Mouse (Mus musculus): Measurements from ENCODE around the gene Rit1. TPM values are rescaled to one million over a fixed set of nuclear protein-coding genes. Genes with fewer than 3 reads are reported as not detected.
"Not testable (repeated sequence)": the region's sequence is repeated elsewhere in the genome, so short reads cannot be mapped to it uniquely, and the experiment has no call there.

Rit1 gene
- polyA plus RNA-seq, 1 experiment from 2014 or later, result 53.1 TPM

DNA sequence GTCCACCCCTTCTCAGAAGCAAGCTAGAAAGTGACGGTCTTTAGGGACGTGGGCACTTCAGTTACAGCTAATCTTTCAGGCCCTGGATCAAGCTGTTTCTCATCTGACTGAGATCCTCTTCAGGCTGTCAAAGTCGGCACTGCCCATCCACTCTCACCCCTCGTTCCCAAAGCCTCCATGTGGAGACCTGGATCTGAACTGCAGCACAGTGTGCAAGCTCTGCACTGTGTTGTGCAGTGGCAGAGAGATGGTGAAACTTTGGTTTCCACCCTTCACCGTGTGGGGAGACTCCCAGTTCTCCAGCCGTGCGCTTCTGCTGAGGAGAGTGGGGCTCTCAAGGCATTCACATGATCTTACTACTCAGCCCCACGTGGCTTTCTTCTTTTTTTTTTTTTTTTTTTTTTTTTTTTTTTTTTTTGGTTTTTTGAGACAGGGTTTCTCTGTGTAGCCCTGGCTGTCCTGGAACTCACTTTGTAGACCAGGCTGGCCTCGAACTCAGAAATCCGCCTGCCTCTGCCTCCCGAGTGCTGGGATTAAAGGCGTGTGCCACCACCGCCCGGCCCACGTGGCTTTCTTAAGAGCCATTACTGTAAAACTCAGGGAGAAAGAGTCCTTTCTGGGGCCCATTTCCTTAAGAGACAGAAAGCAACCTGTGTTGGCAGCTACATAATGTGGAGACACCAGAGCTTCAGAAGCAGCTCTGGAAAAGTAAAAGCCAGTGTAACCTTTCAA lies 29.7 kb downstream of the Rit1 start:
- Histone ChIP-seq H3K9ac (replicated peaks) (no peak overlapping the region), H3K4me1 (no peaks in the 10 kb centered on the region), H3K27ac (replicated peaks) (no peak overlapping the region), H3K9me3 (peaks cover 11% of the 10 kb centered on the region; the same call in 1 of the 2 replicates), H3K4me2 (replicated peaks) (no peak overlapping the region), H3K27me3 (no peaks in the 10 kb centered on the region), H3K4me3 (no peak overlapping the region), H3K36me3 (peaks cover 78% of the 10 kb centered on the region)
- WGBS, result 93% methylated on average over 15 of the region's 15 CpGs
- ATAC-seq (replicated peaks), result no peak

DNA sequence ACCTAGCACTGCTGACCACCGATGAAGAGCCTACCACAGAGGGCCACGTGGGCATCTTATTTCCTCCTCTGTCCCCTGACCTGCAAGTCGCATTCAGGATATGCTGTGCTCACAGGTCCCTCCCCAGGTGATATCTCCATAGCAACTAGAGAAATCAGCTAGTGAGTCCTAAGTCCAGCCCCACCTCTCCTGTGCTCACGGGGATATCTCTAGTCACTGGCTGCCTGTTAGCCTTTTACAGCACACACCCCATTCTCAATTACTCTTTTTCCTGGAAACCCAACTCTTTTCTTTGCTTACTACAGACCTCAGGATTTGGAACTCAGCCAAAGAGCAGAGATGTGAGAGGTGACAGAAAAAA lies 30.2 kb downstream of the Rit1 start:
- Histone ChIP-seq H3K4me2 (replicated peaks) (no peak overlapping the region), H3K27ac (replicated peaks) (no peak overlapping the region), H3K9me3 (peaks cover 11% of the 10 kb centered on the region; the same call in 1 of the 2 replicates), H3K36me3 (peaks cover 81% of the 10 kb centered on the region), H3K4me1 (no peaks in the 10 kb centered on the region), H3K27me3 (no peaks in the 10 kb centered on the region), H3K9ac (replicated peaks) (no peak overlapping the region), H3K4me3 (no peak overlapping the region)
- WGBS, result 82% methylated on average over 4 of the region's 4 CpGs
- ATAC-seq (replicated peaks), result no peak

DNA sequence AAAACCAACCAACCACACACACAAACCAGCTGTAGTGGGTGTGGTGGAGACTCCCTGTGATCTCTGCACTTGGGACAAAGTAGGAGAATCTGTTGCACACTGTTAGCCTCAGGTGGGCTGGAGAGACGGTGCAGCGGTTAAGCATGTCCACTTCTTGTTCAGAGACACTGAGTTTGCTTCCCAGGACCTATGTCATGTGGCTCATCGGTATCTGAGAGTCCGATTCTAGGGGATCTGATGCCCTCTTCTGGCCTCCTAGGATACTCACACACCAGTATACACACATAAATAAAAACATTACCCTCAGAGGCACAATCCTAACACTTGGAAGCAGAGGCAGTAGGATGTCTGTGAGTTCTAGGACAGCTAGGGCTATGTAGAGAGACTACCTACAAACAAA lies 37.6 kb downstream of the Rit1 start:
- ATAC-seq (replicated peaks), result no peak
- Histone ChIP-seq H3K4me3 (no peak overlapping the region), H3K4me1 (peaks cover 48% of the 10 kb centered on the region), H3K36me3 (peaks cover 45% of the 10 kb centered on the region), H3K27me3 (no peaks in the 10 kb centered on the region), H3K9me3 (no peaks in the 10 kb centered on the region), H3K9ac (replicated peaks) (no peak overlapping the region), H3K4me2 (replicated peaks) (no peak overlapping the region), H3K27ac (replicated peaks) (no peak overlapping the region)
- 79% methylated on average over 4 of the region's 4 CpGs for WGBS

GRCm38 (mm10) chr3:88755541-88755940 lies 38.9 kb downstream of the Rit1 start:
- Histone ChIP-seq H3K9ac (replicated peaks) (no peak overlapping the region), H3K27ac (replicated peaks) (no peak overlapping the region), H3K36me3 (peaks cover 46% of the 10 kb centered on the region)

GRCm38 (mm10) chr3:88756276-88756675 lies 39.6 kb downstream of the Rit1 start:
- H3K9ac ChIP-seq (replicated peaks), result no peak overlapping the region
- peak overlapping the region; percentile 84 for H3K27ac ChIP-seq (replicated peaks)
- WGBS, result 9% methylated on average over 4 of the region's 4 CpGs
- peaks cover 46% of the 10 kb centered on the region for H3K36me3 ChIP-seq
- peaks cover 54% of the 10 kb centered on the region for H3K4me1 ChIP-seq
- H3K27me3 ChIP-seq, result no peaks in the 10 kb centered on the region
- peak overlapping the region; percentile 19; the same call in 1 of the 2 replicates for H3K4me2 ChIP-seq (replicated peaks)
- peak; percentile 55 for ATAC-seq (replicated peaks)
- no peaks in the 10 kb centered on the region for H3K9me3 ChIP-seq
- no peak overlapping the region for H3K4me3 ChIP-seq

More at GRCm38 (mm10) chr3:88755541-88755940, 38.9 kb downstream of the Rit1 start:
- ATAC-seq (replicated peaks), result no peak
- H3K4me1 ChIP-seq, result peaks cover 54% of the 10 kb centered on the region
- no peak overlapping the region for H3K4me3 ChIP-seq
- no peaks in the 10 kb centered on the region for H3K9me3 ChIP-seq
- WGBS, result 78% methylated on average over 3 of the region's 3 CpGs
- H3K27me3 ChIP-seq, result no peaks in the 10 kb centered on the region
- H3K4me2 ChIP-seq (replicated peaks), result no peak overlapping the region

- ATAC-seq (replicated peaks), result peak; percentile 89
- H3K9me3 ChIP-seq, result no peaks in the 10 kb centered on the region
- peak overlapping the region; percentile 84 for H3K27ac ChIP-seq (replicated peaks)
- WGBS, result under 1% methylated on average over 5 of the region's 5 CpGs
- peaks cover 63% of the 10 kb centered on the region for H3K4me1 ChIP-seq
- peak overlapping the region; percentile 17 for H3K4me2 ChIP-seq (replicated peaks)
- no peak overlapping the region for H3K4me3 ChIP-seq
- peaks cover 42% of the 10 kb centered on the region for H3K36me3 ChIP-seq
- H3K9ac ChIP-seq (replicated peaks), result no peak overlapping the region; the same call in none of the 2 replicates
- no peaks in the 10 kb centered on the region for H3K27me3 ChIP-seq
Measured at GRCm38 (mm10) chr3:88758045-88758500, 41.4 kb downstream of the Rit1 start.

- Histone ChIP-seq H3K9me3 (no peaks in the 10 kb centered on the region), H3K9ac (replicated peaks) (no peak overlapping the region), H3K36me3 (peaks cover 42% of the 10 kb centered on the region), H3K4me1 (peaks cover 45% of the 10 kb centered on the region), H3K27me3 (no peaks in the 10 kb centered on the region), H3K27ac (replicated peaks) (no peak overlapping the region), H3K4me2 (replicated peaks) (no peak overlapping the region), H3K4me3 (no peak overlapping the region)
- WGBS, result 94% methylated on average over 19 of the region's 19 CpGs
- no peak for ATAC-seq (replicated peaks)
Measured at GRCm38 (mm10) chr3:88761619-88762018, 45.0 kb downstream of the Rit1 start.

- Histone ChIP-seq H3K4me2 (replicated peaks) (no peak overlapping the region), H3K27me3 (no peaks in the 10 kb centered on the region), H3K9ac (replicated peaks) (no peak overlapping the region), H3K4me1 (peaks cover 39% of the 10 kb centered on the region), H3K9me3 (no peaks in the 10 kb centered on the region), H3K27ac (replicated peaks) (peak overlapping the region; percentile 52; the same call in 1 of the 2 replicates), H3K36me3 (peaks cover 42% of the 10 kb centered on the region), H3K4me3 (no peak overlapping the region)
- 21% methylated on average over 6 of the region's 6 CpGs for WGBS
- ATAC-seq (replicated peaks), result no peak
Measured at GRCm38 (mm10) chr3:88762401-88762831, 45.8 kb downstream of the Rit1 start.

DNA sequence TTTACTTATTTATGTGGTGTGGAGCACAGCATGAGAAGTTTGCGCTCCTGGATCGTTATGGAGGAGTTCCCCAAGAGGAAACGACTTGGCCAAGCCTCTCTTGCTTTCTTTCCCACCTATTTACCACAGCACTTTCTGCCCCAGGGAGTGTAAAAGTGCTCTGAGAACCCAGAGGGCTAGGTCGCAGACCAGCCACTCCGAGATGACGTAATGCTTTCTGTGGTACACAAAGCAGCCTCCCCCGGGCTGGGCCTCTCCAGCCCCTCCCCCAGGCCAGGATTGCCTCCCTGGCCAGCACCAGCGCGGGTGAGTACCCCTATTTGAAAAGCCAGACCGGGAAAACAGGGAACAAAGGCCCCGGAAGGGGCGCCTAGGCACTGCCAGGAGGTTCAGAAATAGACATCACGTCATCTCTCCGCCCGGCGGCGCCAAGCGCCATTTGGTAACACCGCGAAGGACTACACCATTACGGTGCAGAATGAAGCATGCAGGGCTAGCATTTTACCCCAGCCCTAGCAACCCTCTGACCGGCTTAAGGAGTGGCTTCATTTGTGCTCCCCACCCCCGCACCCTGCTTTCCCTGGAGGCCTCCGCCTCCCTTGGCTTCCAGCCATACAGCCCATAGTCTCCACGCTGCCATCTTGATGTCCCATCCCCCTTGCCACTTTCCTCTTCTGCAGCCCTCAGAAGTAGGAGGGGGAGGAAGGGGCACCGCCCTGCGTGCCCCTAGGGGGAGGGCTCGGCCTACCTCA lies 54.7 kb downstream of the Rit1 start:
- H3K27me3 ChIP-seq, H3K36me3 ChIP-seq, H3K9me3 ChIP-seq, H3K4me1 ChIP-seq: not testable (repeated sequence)
- Histone ChIP-seq H3K9ac (replicated peaks) (peak overlapping the region; percentile 68), H3K4me3 (peak overlapping the region; percentile 58), H3K4me2 (replicated peaks) (peak overlapping the region; percentile 45), H3K27ac (replicated peaks) (peak overlapping the region; percentile 96)
- WGBS, result under 1% methylated on average over 16 of the region's 28 CpGs
- ATAC-seq (replicated peaks), result peak; percentile 85

GRCm38 (mm10) chr3:88771941-88772280 lies 55.3 kb downstream of the Rit1 start:
- H3K9ac ChIP-seq (replicated peaks), result peak overlapping the region; percentile 68
- WGBS, result 0% methylated on average over 3 of the region's 6 CpGs
- H3K27ac ChIP-seq (replicated peaks), result peak overlapping the region; percentile 96
- H3K36me3 ChIP-seq; H3K9me3 ChIP-seq; H3K27me3 ChIP-seq; ATAC-seq (replicated peaks); H3K4me1 ChIP-seq: not testable (repeated sequence)
- peak overlapping the region; percentile 45 for H3K4me2 ChIP-seq (replicated peaks)
- H3K4me3 ChIP-seq, result peak overlapping the region; percentile 58

GRCm38 (mm10) chr3:88772399-88772798 lies 55.8 kb downstream of the Rit1 start:
- not testable (repeated sequence) for H3K27me3 ChIP-seq; H3K9ac ChIP-seq (replicated peaks); H3K36me3 ChIP-seq; H3K4me1 ChIP-seq; H3K9me3 ChIP-seq
- under 1% methylated on average over 19 of the region's 19 CpGs for WGBS
- Histone ChIP-seq H3K27ac (replicated peaks) (peak overlapping the region; percentile 96), H3K4me3 (peak overlapping the region; percentile 58), H3K4me2 (replicated peaks) (peak overlapping the region; percentile 45; the same call in 1 of the 2 replicates)
- peak; percentile 85 for ATAC-seq (replicated peaks)

DNA sequence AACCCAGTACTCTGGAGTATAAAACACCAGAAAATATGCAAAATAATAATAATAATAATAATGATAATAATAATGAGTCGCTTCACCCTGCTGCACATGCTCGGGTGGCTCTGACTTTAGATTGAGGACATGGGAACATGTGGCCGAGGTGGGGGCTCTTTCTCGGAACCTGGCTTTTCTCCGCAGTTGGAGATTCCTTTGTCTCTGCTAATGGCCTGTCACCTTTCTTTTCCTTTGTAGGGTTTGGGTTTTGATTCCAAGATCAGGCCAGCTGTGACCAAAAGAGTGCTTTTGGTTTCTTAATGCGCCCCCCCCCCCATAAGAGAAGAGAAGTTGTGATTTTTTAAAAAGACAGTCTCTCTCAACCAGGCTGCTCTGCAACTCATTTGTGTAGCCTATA lies 56.5 kb downstream of the Rit1 start:
- H3K36me3 ChIP-seq; H3K4me1 ChIP-seq; H3K4me2 ChIP-seq (replicated peaks); H3K27me3 ChIP-seq; H3K9me3 ChIP-seq; H3K27ac ChIP-seq (replicated peaks); H3K4me3 ChIP-seq; ATAC-seq (replicated peaks); H3K9ac ChIP-seq (replicated peaks): not testable (repeated sequence)
- WGBS, result 82% methylated on average over 6 of the region's 6 CpGs
